Mouse (Mus musculus): ENCODE results near the gene Tmem233.

GRCm38 (mm10) chr5:116022131-116022530 lies 60.9 kb downstream of the Tmem233 start:
- TF ChIP-seq CTCF (conservative IDR thresholded peaks at IDR 0.05; ENCODE audit: low read length), result no peak
- no peak for TF ChIP-seq POU5F1 (IDR thresholded peaks at IDR 0.05; ENCODE audit: borderline replicate concordance, low read length)
